Mouse (Mus musculus) brain, embryonic 14.5 days (tissue): Measurements from ENCODE around the gene Spp2. TPM values are rescaled to one million over a fixed set of nuclear protein-coding genes. Genes with fewer than 3 reads are reported as not detected.

Experiments
- DNase-seq: peaks from one replicate; pipeline ENCODE4 v3.0.0-alpha.2; 2011; ENCODE audit warnings: low read depth
- CTCF ChIP-seq: fragments of 200-500 bp; IDR thresholded peaks from 2 replicates; pipeline ENCODE4 v1.5.1; 2012; ENCODE audit warnings: inconsistent platforms, mild to moderate bottlenecking, moderate library complexity, borderline replicate concordance; ENCODE audit not compliant: insufficient read depth, insufficient read length; ENCODE audit errors: extremely low read depth
- POLR2A ChIP-seq: fragments of 200-500 bp; IDR thresholded peaks from 2 replicates; pipeline ENCODE4 v1.6.1; 2012; ENCODE audit warnings: mild to moderate bottlenecking, inconsistent platforms, borderline replicate concordance; ENCODE audit not compliant: poor library complexity, insufficient read depth, insufficient read length, severe bottlenecking; ENCODE audit errors: extremely low read depth
- polyA plus RNA-seq: library from polyadenylated mRNA; depleted of rRNA; stranded (reverse); fragments of >200 nt; gene quantifications from 2 replicates; pipeline ENCODE4 v1.2.3, GENCODE M21; 2012

Gene Spp2
- polyA plus RNA-seq, 1 experiment: 0.42 TPM

GRCm38 (mm10) chr1:88412013-88412412 is 5.3 kb downstream of the Spp2 start:
- peak; percentile 38 for DNase-seq
- no peak for TF ChIP-seq POLR2A
- no peak for TF ChIP-seq CTCF

GRCm38 (mm10) chr1:88418943-88419342 is 12.2 kb downstream of the Spp2 start:
- TF ChIP-seq CTCF: no peak
- TF ChIP-seq POLR2A: no peak
- no peak for DNase-seq

DNA sequence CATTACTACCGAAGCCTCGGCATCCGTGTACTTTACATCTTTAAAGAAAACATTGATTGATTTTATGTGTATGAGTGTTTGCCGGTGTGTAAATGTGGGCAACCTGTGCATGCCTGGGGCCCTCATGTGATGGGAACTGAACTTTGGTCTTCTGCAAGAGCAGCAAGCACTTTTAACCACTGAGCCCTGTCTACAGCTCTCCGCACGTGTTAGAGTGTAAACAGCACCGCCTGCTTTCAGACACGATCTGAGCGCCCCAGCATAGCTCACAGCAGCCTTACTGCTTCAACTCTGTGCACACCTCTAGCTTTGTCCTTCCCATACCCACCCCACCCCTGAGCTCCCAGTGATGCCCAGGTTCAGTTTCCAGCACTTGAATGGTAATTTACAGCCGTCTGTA is 15.3 kb downstream of the Spp2 start:
- no peak for TF ChIP-seq CTCF
- no peak for TF ChIP-seq POLR2A
- no peak for DNase-seq

GRCm38 (mm10) chr1:88422846-88423395 is 16.2 kb downstream of the Spp2 start:
- TF ChIP-seq POLR2A (no peak), CTCF (no peak)
- DNase-seq: no peak

- TF ChIP-seq CTCF: peak; percentile 93
- no peak for TF ChIP-seq POLR2A
Measured at GRCm38 (mm10) chr1:88424602-88425252, 18.0 kb downstream of the Spp2 start.

DNA sequence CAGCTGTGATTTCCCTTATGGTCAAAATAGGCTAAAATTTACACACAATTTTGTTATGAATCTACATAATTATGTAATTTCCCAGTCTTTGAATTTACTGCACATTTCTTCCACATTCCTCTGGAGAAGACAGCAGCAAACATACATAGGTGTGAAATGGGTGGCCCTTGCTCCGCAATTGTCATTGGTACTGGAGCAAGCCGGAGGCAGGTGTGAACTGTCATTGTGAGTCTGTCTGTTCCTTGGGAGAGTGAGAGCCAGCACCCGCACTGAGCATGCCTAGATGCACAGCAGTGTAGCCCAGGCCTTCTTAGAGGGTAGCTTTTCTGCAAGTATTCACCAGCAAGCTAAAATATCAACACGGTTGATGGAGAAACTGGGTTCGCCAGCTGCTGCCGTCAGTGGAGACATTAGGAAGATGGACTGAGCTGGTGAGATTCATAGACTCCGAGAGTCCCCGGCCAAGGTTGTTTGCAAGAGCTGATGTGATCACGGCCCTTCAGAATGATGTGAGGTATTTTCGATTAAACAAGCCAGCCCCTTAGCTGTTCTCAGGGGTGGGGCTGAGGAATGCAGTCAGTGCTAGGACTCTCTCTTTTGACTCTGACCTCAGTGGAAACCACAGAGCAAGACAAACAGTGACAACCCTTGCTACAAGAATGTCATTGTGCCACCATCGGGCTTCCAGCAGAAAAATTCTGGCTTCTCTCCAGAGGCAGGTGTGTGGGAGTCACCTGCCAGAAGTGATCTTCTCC is 21.4 kb downstream of the Spp2 start:
- DNase-seq: no peak
- TF ChIP-seq POLR2A: no peak
- no peak for TF ChIP-seq CTCF

More at GRCm38 (mm10) chr1:88424602-88425252, 18.0 kb downstream of the Spp2 start:
- DNase-seq: peak; percentile 91

DNA sequence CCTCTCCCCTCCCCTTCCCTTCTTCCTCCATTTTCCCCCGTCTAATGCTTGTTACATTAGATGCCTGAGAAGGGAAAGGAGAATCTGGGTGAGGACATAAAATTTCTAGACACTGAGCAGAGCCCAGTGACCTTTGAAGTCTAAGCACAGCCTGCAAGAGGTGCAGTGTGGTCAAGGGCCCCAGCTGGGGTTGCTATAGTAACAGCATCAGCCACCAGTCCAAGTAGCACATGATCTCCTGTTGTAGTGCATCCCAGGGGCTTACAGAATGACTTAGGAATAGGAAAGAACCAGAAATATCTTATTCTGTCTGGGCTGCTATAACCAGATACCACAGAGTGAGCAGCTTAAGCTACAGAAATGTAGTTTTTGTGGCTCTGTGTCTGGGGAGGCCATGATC is 22.7 kb downstream of the Spp2 start:
- TF ChIP-seq CTCF: no peak
- no peak for TF ChIP-seq POLR2A
- DNase-seq: peak; percentile 68

DNA sequence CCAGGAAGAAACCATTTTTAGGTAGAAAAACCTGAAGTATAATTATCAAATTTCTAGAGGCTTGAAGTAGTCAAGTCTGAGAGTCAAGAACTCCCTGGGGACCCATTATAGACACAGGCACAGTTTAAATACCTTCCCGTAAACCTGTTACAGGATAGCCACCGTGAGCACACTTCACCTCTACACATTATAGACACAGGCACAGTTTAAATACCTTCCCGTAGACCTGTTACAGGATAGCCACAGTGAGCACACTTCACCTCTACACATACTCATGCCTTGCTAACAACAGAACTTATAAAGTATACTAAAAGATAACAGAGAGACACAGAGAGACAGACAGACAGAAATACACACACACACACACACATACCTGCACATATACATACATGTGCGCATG is 24.5 kb downstream of the Spp2 start:
- DNase-seq: no peak
- TF ChIP-seq POLR2A (no peak), CTCF (no peak)

- DNase-seq: no peak
- TF ChIP-seq CTCF (no peak), POLR2A (no peak)
Measured at GRCm38 (mm10) chr1:88432601-88433000, 25.8 kb downstream of the Spp2 start.

- TF ChIP-seq CTCF (no peak), POLR2A (no peak)
- DNase-seq: no peak
Measured at GRCm38 (mm10) chr1:88433096-88433883, 26.5 kb downstream of the Spp2 start.

DNA sequence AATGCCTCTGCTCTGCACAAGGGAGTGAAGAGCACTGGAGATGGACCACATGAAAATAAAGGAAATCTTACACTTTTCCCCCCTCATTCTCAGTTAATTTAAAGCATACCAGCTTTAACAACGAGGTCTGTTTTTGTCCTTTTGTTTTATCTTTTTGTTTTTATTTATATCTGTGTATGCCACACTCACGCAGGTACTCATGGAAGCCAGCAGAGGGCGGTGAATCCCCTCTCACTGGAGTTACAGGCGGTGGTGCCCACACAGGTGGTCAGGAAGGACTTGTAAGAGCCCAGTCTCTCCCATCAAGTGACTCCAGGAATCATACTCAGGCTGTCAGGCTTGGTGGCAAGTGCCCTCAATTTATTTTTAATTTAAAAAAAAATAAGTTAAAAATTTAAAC is 27.3 kb downstream of the Spp2 start:
- TF ChIP-seq CTCF: peak; percentile 41; the same call in 1 of the 2 replicates
- no peak for TF ChIP-seq POLR2A
- DNase-seq: no peak

DNA sequence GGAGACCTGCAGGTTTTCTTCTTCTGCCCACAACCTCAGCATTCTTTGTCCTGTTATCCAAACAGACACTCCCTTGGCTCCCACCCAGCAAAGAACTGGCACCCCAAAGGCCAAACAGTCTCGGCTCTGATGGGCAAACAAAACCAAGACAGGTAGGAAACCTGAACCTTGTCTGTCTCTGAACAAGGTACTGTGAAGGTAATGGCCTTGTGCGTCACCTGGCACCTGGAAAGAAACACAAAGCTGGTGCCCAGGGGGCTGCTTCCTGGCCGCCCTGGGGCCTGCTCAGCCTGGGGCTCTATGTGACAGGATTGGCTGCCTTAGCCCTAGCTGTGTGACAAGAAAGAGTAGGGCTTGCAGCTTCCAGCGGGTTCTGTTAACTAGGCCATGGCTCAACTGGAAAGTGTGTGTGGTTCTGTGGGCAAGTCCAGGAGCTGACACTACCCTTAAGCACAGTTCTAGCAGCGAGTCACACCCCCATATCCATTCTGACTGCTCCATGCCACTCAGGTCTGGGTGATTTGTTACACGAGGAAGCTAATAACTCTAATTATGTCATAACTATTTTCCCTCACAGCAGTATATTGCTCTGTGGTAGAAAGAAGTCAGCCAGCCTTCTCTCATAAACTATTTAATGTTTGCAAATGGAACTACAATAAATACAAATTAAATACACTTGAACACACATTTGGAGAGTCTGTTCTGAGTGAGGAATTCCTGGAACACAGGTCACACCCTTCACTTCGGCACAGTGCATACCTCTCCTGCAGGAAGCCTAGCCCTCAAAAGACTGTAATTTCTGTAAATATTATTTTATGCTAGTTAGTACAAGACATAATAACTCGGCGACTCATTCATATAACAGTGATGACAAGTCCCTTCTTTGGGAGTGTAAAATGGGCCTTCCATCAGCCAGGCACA is 30.7 kb downstream of the Spp2 start:
- DNase-seq: no peak
- no peak for TF ChIP-seq CTCF
- TF ChIP-seq POLR2A: no peak

- DNase-seq: peak; percentile 23
- TF ChIP-seq POLR2A: no peak
- no peak for TF ChIP-seq CTCF
Measured at GRCm38 (mm10) chr1:88443383-88443782, 36.6 kb downstream of the Spp2 start.

DNA sequence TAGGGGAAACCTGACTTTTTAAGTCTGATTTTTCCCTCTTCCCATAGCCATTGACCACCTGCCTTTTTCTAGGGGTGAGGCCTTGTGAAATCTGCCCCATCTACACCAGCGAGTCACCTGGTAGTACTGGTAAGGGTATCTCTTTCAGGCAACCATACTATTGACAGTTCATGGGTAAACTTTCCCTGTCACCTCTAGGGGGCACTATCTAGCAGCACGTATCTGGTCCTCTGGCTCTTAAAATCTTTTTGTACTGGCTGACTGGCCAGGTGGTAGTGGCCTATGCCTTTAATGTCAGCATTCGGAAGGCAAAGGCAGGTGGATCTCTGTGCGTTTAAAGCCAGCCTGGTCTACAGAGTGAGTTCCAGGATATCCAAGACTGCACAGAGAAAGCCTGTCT is 38.6 kb downstream of the Spp2 start:
- TF ChIP-seq CTCF (peak; percentile 55; the same call in 1 of the 2 replicates), POLR2A (no peak)
- DNase-seq: peak; percentile 28
